Mouse (Mus musculus): Measurements from ENCODE around the gene Prr23a3. TPM values are rescaled to one million over a fixed set of nuclear protein-coding genes. Genes with fewer than 3 reads are reported as not detected.

Gene Prr23a3
- polyA plus RNA-seq, 1 experiment from 2014 or later: not detected

DNA sequence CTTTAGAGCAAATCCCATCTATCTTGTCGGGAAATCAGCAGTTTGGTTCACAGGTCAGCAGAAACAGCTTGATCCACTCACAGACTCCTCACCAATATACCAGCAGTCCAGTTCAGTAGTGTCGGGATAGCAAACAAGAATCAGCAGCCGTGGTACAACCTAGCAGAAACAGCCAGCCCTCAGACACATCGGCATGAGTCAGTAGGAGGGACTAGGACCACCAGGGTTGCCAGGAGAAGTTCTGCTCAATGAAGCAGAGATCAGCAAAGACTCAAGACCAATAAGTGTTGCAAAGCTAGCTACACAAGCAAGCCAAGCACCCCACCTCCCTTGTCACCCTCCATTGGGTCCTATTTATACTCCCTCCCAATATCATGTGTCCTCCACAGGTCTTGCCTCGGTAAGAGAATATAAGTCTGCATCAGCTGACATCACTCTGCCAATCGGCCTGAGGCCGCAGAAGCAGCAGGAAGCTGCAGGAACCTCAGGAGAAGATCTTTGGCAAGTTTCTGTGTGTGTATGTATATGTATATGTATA, 27.0 kb upstream of the Prr23a3 start:
- no peak overlapping the region for H3K9ac ChIP-seq (ENCODE audit: low read length)
- H3K9me3 ChIP-seq (replicated peaks; ENCODE audit: control insufficient read depth, low read length): no peaks in the 10 kb centered on the region
- H3K36me3 ChIP-seq (ENCODE audit: control insufficient read depth, insufficient read depth, low read length): no peaks in the 10 kb centered on the region
- WGBS: 64% methylated on average over 7 of the region's 7 CpGs
- no peak overlapping the region for H3K4me3 ChIP-seq (replicated peaks; ENCODE audit: low read length)
- ATAC-seq (ENCODE audit: insufficient read depth, low FRiP score): no peak
- no peaks in the 10 kb centered on the region for H3K4me1 ChIP-seq (ENCODE audit: control insufficient read depth, insufficient read depth, low read length)
- no peak overlapping the region for H3K4me2 ChIP-seq (ENCODE audit: low read depth, low read length)
- no peaks in the 10 kb centered on the region for H3K27me3 ChIP-seq (ENCODE audit: control insufficient read depth, insufficient read depth, low read length)
- H3K27ac ChIP-seq (ENCODE audit: low read length): no peak overlapping the region

DNA sequence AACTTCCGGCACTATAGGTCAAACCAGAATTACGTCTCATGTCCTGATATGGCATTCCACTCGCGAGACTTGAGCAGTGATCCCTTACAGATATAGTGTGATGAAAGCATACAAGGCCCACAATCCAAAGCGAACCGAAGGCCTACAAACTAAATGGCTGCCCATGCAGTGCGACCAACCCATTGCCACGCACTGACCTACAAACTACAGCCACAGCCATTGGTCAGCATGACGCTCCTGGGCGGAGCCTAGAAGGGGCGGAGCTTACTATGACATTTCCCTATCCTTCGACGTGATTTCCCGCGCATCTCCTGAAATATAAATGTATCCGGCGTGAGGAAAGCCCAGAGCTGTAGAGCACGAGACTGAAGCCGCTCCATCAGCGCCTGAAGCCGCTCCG, 22.4 kb upstream of the Prr23a3 start, which contains the start of gene Prr23a1:
Gene Prr23a1, plus strand, starts transcription at position 387 of the 400 bp plus-strand sequence.
- H3K4me1 ChIP-seq (ENCODE audit: control insufficient read depth, insufficient read depth, low read length): no peaks in the 10 kb centered on the region
- no peak within 1 kb of the TSS for H3K27ac ChIP-seq (ENCODE audit: low read length)
- ATAC-seq (ENCODE audit: insufficient read depth, low FRiP score): no peak
- no peak within 1 kb of the TSS for H3K4me3 ChIP-seq (replicated peaks; ENCODE audit: low read length)
- no peaks in the 10 kb centered on the region for H3K36me3 ChIP-seq (ENCODE audit: control insufficient read depth, insufficient read depth, low read length)
- no peaks in the 10 kb centered on the region for H3K9me3 ChIP-seq (replicated peaks; ENCODE audit: control insufficient read depth, low read length)
- H3K27me3 ChIP-seq (ENCODE audit: control insufficient read depth, insufficient read depth, low read length): no peaks in the 10 kb centered on the region
- H3K9ac ChIP-seq (ENCODE audit: low read length): no peak within 1 kb of the TSS
- 0 out of 2 replicates have a peak within 1 kb of the TSS, but pooled peaks have one; percentile 12 for H3K4me2 ChIP-seq (ENCODE audit: low read depth, low read length)
- 55% methylated on average over 22 of the region's 22 CpGs for WGBS

DNA sequence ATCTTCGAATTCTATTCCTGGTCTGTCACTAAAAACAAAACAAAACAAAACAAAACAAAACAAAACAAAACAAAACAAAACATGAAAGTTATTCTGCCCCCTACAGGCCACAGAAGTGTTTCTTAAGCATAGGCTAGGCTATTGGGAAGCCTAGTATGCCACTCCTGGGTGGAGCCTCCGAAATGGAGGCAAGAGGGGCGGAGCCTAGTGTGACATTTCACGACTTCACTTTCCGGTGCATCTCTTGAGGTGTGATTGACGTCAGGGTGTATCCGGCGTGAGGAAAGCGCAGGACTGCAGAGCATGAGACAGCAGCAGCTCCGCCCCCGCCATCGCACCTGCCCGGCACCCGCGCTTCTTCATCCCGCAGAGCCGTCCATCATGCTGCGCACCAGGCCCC, 8.4 kb upstream of the Prr23a3 start, which contains the start of gene Prr23a2:
Gene Prr23a2, plus strand, starts transcription at position 285 of the 400 bp plus-strand sequence.
- 64% methylated on average over 18 of the region's 18 CpGs for WGBS

DNA sequence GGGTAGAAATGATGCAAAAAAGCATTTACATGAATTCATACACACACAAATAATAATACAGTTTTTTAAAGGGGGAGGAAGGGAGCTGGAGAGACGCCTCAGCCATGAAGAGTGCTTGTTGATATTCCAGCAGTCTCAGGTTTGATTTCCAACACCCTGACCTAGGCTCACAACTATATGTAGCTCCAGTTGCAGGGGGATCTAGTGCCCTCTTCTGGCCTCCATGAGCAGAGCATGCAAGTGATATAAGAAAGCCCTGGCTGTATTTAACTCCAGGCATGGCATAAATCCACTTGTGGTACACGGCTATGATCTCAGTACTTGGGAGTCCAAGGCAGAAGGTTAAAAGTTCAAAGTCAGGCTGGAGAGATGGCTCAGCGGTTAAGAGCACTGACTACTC, 1.1 kb upstream of the Prr23a3 start:
- WGBS: 68% methylated on average over 3 of the region's 3 CpGs

More for the DNA sequence above, 8.4 kb upstream of the Prr23a3 start, which contains the start of gene Prr23a2:
- no peak for ATAC-seq (ENCODE audit: insufficient read depth, low FRiP score)
- Histone ChIP-seq H3K27me3 (ENCODE audit: control insufficient read depth, insufficient read depth, low read length) (no peaks in the 10 kb centered on the region), H3K4me1 (ENCODE audit: control insufficient read depth, insufficient read depth, low read length) (no peaks in the 10 kb centered on the region), H3K27ac (ENCODE audit: low read length) (no peak within 1 kb of the TSS), H3K4me2 (ENCODE audit: low read depth, low read length) (no peak within 1 kb of the TSS), H3K9ac (ENCODE audit: low read length) (no peak within 1 kb of the TSS), H3K9me3 (replicated peaks; ENCODE audit: control insufficient read depth, low read length) (no peaks in the 10 kb centered on the region), H3K4me3 (replicated peaks; ENCODE audit: low read length) (no peak within 1 kb of the TSS), H3K36me3 (ENCODE audit: control insufficient read depth, insufficient read depth, low read length) (no peaks in the 10 kb centered on the region)

DNA sequence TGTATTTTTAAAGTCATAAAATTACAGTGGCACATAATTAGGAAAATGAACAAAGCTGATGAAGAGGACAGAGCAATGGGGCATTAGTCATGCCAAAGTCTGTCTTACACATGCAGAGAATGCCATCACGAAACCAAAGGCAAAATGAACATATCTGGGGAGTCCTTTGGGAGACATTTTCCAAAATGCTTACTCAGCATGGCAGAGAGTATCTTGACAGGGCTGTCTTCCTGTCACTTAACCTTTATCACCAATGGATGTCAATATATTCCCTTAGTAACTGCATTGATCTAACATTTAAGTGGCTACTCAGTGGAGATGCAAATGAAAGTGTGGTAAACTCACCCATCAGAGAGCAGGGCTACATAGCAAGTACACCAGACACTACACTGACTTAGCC, 36.9 kb downstream of the Prr23a3 start:
- WGBS: 86% methylated on average over 1 of the region's 1 CpGs
- no peaks in the 10 kb centered on the region for H3K27me3 ChIP-seq (ENCODE audit: control insufficient read depth, insufficient read depth, low read length)
- H3K4me2 ChIP-seq (ENCODE audit: low read depth, low read length): no peak overlapping the region
- no peak overlapping the region for H3K27ac ChIP-seq (ENCODE audit: low read length)
- no peaks in the 10 kb centered on the region for H3K36me3 ChIP-seq (ENCODE audit: control insufficient read depth, insufficient read depth, low read length)
- ATAC-seq (ENCODE audit: insufficient read depth, low FRiP score): no peak
- H3K9ac ChIP-seq (ENCODE audit: low read length): no peak overlapping the region
- peaks cover 8% of the 10 kb centered on the region; the same call in 1 of the 2 replicates for H3K9me3 ChIP-seq (replicated peaks; ENCODE audit: control insufficient read depth, low read length)
- H3K4me1 ChIP-seq (ENCODE audit: control insufficient read depth, insufficient read depth, low read length): no peaks in the 10 kb centered on the region
- no peak overlapping the region for H3K4me3 ChIP-seq (replicated peaks; ENCODE audit: low read length)

More for the DNA sequence above, 1.1 kb upstream of the Prr23a3 start:
- Histone ChIP-seq H3K27ac (ENCODE audit: low read length) (no peak overlapping the region), H3K36me3 (ENCODE audit: control insufficient read depth, insufficient read depth, low read length) (no peaks in the 10 kb centered on the region), H3K4me3 (replicated peaks; ENCODE audit: low read length) (no peak overlapping the region), H3K4me1 (ENCODE audit: control insufficient read depth, insufficient read depth, low read length) (no peaks in the 10 kb centered on the region), H3K9ac (ENCODE audit: low read length) (no peak overlapping the region), H3K4me2 (ENCODE audit: low read depth, low read length) (no peak overlapping the region), H3K9me3 (replicated peaks; ENCODE audit: control insufficient read depth, low read length) (no peaks in the 10 kb centered on the region), H3K27me3 (ENCODE audit: control insufficient read depth, insufficient read depth, low read length) (no peaks in the 10 kb centered on the region)
- ATAC-seq (ENCODE audit: insufficient read depth, low FRiP score): no peak

DNA sequence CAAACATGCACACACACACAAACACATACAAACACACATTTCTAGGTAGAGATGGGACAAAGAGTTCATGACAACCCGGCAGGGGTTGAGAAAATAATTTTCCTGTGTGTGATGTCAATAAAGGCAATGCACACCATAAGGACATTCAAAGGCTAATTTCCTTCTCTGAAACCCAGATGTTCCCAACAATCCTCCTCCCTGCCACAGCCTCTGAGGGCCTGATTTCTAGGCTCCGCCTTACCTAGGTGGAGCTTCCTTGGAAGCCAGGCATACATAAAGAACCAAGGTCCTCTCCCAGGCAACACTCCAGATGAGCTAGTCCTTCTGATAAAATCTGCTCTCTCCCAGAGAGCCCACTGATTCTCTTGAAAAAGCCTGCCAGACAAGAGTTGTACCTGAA, 38.3 kb downstream of the Prr23a3 start, which contains the start of gene 7420426K07Rik:
Gene 7420426K07Rik, plus strand, starts transcription at position 301 of the 400 bp plus-strand sequence.
- Histone ChIP-seq H3K27me3 (ENCODE audit: control insufficient read depth, insufficient read depth, low read length) (no peaks in the 10 kb centered on the region), H3K9me3 (replicated peaks; ENCODE audit: control insufficient read depth, low read length) (no peaks in the 10 kb centered on the region), H3K27ac (ENCODE audit: low read length) (no peak within 1 kb of the TSS), H3K4me1 (ENCODE audit: control insufficient read depth, insufficient read depth, low read length) (no peaks in the 10 kb centered on the region), H3K9ac (ENCODE audit: low read length) (no peak within 1 kb of the TSS), H3K4me3 (replicated peaks; ENCODE audit: low read length) (no peak within 1 kb of the TSS), H3K4me2 (ENCODE audit: low read depth, low read length) (no peak within 1 kb of the TSS), H3K36me3 (ENCODE audit: control insufficient read depth, insufficient read depth, low read length) (no peaks in the 10 kb centered on the region)
- no peak for ATAC-seq (ENCODE audit: insufficient read depth, low FRiP score)
- WGBS: 89% methylated on average over 2 of the region's 2 CpGs

Other genes starting within 250 kb of the Prr23a3 start
- not detected in 2 replicates for gene Prr23a1, start 22.3 kb upstream of the Prr23a3 start, polyA plus RNA-seq (2015; fragmentation: Nextera tagmentation; extraction: Ambion mirVana)
- gene Prr23a2, start 8.3 kb upstream of the Prr23a3 start, polyA plus RNA-seq (2015; fragmentation: Nextera tagmentation; extraction: Ambion mirVana): not detected in 2 replicates
- gene 7420426K07Rik, start 38.4 kb downstream of the Prr23a3 start, polyA plus RNA-seq (2015; fragmentation: Nextera tagmentation; extraction: Ambion mirVana): not detected in 2 replicates
- gene Foxl2, start 90.5 kb downstream of the Prr23a3 start, polyA plus RNA-seq (2015; fragmentation: Nextera tagmentation; extraction: Ambion mirVana): not detected in 2 replicates
- gene Faim, start 121.6 kb downstream of the Prr23a3 start, polyA plus RNA-seq (2015; fragmentation: Nextera tagmentation; extraction: Ambion mirVana): 31.7 and 37.9 TPM in 2 replicates
- gene Gm1123, start 170.9 kb downstream of the Prr23a3 start, polyA plus RNA-seq (2015; fragmentation: Nextera tagmentation; extraction: Ambion mirVana): 3.4 and 4.0 TPM in 2 replicates